Comparison of ENCODE assay signal across 12 mouse cellular contexts in the genomic region with DNA sequence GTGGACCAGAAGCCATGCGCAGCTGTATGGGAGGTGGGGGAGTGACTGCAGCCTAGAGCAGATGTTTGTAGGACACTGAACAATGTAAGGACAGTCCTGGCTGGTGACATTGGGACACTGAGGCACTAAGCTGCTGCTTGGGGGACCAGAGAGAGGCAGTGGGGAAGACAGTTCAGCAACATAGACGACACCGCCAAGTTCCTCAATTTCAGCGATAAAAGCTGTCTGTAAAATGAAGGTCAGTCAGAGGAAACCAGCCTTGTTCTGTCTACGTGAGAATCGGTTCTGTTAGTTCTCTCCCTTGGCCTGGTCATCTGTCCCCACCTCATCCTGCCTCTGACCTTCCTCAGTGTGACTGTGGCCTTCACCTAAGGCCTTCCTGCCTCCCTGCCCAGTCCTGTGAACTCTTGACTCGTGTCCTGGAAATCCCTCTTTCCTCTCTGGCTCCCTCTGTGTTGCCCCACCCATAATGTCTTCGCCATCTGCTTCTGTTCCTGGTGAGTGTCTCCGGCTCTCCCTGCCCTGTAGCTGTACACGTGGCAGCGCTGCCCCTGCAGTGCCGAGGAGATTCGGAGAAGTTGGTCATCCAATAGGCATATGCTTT. TPM values are rescaled to one million over a fixed set of nuclear protein-coding genes. Genes with fewer than 3 reads are reported as not detected.
DNase-seq lines count a peak whose midpoint lies in the region; ATAC-seq and TF ChIP-seq lines count a peak whose summit lies in the region.
"Had no signal": no experiment of that assay in that cellular context is flagged by ENCODE, and none has a peak within 500 bp of the region (broad histone marks: within the 10 kb centered on the region; RNA-seq: fewer than 3 reads in every experiment).

No protein-coding gene starts in this region.

- no peak overlapping the region for H3K9ac ChIP-seq in kidney, embryonic 15.5 days
- H3K9ac ChIP-seq in hindbrain, embryonic 16.5 days (ENCODE audit: low read depth, low read length): no peak overlapping the region
- H3K9ac ChIP-seq: liver, embryonic 14.5 days had no signal

- H3K36me3 ChIP-seq in kidney, adult 2 months (ENCODE audit: control insufficient read depth, insufficient read depth, low read length): no peaks in the 10 kb centered on the region
- H3K36me3 ChIP-seq in kidney, embryonic 15.5 days: 0 out of 2 replicates have a peak, but pooled peaks cover 5% of the 10 kb centered on the region
- no peaks in the 10 kb centered on the region for H3K36me3 ChIP-seq in hindbrain, embryonic 16.5 days (ENCODE audit: control insufficient read depth, insufficient read depth, low read length)

- no peak overlapping the region for H3K4me2 ChIP-seq in kidney, embryonic 15.5 days
- H3K4me2 ChIP-seq in hindbrain, embryonic 16.5 days (ENCODE audit: low read length): no peak overlapping the region

- no peak for TF ChIP-seq POLR2A in kidney, adult 2 months (IDR thresholded peaks at IDR 0.05; ENCODE audit: low read depth, low read length)

- ATAC-seq in kidney, embryonic 15.5 days (replicated peaks; ENCODE audit: low FRiP score): no peak
- no peak for ATAC-seq in hindbrain, embryonic 16.5 days

- 58% methylated on average over 13 of the region's 13 CpGs for WGBS in kidney, adult 2 months
- WGBS in kidney, embryonic 15.5 days: 67% methylated on average over 13 of the region's 13 CpGs
- 74% methylated on average over 13 of the region's 13 CpGs for WGBS in hindbrain, embryonic 16.5 days

- intact Hi-C loops in left cerebral cortex, postnatal 36 days (cut with DNase I): no loop called here

- no peak for TF ChIP-seq CTCF in kidney, adult 2 months (conservative IDR thresholded peaks at IDR 0.05; ENCODE audit: insufficient read depth, insufficient read length, low read depth, low read length)

- H3K4me1 ChIP-seq in kidney, adult 2 months (ENCODE audit: control insufficient read depth, insufficient read depth, low read length): no peaks in the 10 kb centered on the region
- H3K4me1 ChIP-seq in kidney, embryonic 15.5 days: peaks cover 18% of the 10 kb centered on the region
- H3K4me1 ChIP-seq in hindbrain, embryonic 16.5 days (ENCODE audit: control insufficient read depth, insufficient read depth, low read depth, low read length): no peaks in the 10 kb centered on the region

- peak overlapping the region; percentile 24; the same call in 1 of the 2 replicates for H3K27ac ChIP-seq in kidney, adult 2 months (ENCODE audit: insufficient read depth, low read depth, low read length)
- no peak overlapping the region for H3K27ac ChIP-seq in kidney, embryonic 15.5 days
- H3K27ac ChIP-seq in hindbrain, embryonic 16.5 days (ENCODE audit: low read depth, low read length): no peak overlapping the region
- H3K27ac ChIP-seq: layer of hippocampus, adult 2 months; liver, embryonic 14.5 days had no signal

- H3K9me3 ChIP-seq in kidney, embryonic 15.5 days (replicated peaks): no peaks in the 10 kb centered on the region
- no peaks in the 10 kb centered on the region for H3K9me3 ChIP-seq in hindbrain, embryonic 16.5 days (ENCODE audit: control insufficient read depth, low read length)

- DNase-seq in kidney, adult 2 months: peak; percentile 77
- DNase-seq in adrenal gland, postnatal 36 days: peak; percentile 50 to 60
- peak; percentile 86 to 93 for DNase-seq in heart, adult 9 months (ENCODE audit: low spot score in 2 of 2)
- peak; percentile 54 to 77 for DNase-seq in kidney, postnatal 36 days
- no peak for DNase-seq in neural tube, embryonic 10.5 days (ENCODE audit: extremely low spot score, low spot score)
- DNase-seq in left cerebral cortex, postnatal 36 days (ENCODE audit: low spot score in 2 of 2): no peak
- DNase-seq: cerebellum, postnatal 36 days; thymus, postnatal 25 days had no signal

- H3K27me3 ChIP-seq in kidney, adult 2 months (replicated peaks; ENCODE audit: control insufficient read depth, insufficient read depth, low read length): no peaks in the 10 kb centered on the region
- no peaks in the 10 kb centered on the region for H3K27me3 ChIP-seq in kidney, embryonic 15.5 days
- H3K27me3 ChIP-seq in hindbrain, embryonic 16.5 days (replicated peaks; ENCODE audit: control insufficient read depth, insufficient read depth, low read length): no peaks in the 10 kb centered on the region

- H3K4me3 ChIP-seq in kidney, adult 2 months (ENCODE audit: insufficient read depth, low read depth, low read length): no peak overlapping the region
- H3K4me3 ChIP-seq in kidney, embryonic 15.5 days (replicated peaks): no peak overlapping the region
- H3K4me3 ChIP-seq in hindbrain, embryonic 16.5 days (ENCODE audit: low read length): no peak overlapping the region
- H3K4me3 ChIP-seq: layer of hippocampus, adult 2 months had no signal

RNA-seq across cellular contexts. Expression of gene C1qtnf6, which starts 11.0 kb away (rescaled TPM):
- 14.3 and 17.0 TPM in 2 replicates for polyA plus RNA-seq in kidney, adult 2 months (2012; rRNA removed)
- polyA plus RNA-seq in kidney, embryonic 15.5 days (2015; fragmentation: Nextera tagmentation; extraction: Ambion mirVana): 27.7 and 30.4 TPM in 2 replicates
- total RNA-seq in adrenal gland, postnatal 36 days (2021): 10 to 100 TPM; 38.1 to 40.7 TPM
- 1 to 10 TPM; 2.0 to 2.5 TPM for total RNA-seq in left cerebral cortex, postnatal 36 days (2021)
- polyA plus RNA-seq in hindbrain, embryonic 16.5 days (2015; fragmentation: Nextera tagmentation; extraction: Ambion mirVana): 9.9 and 11.6 TPM in 2 replicates

RNA-seq across cellular contexts. Expression of gene Sstr3, which starts 24.3 kb away (rescaled TPM):
- 0.17 and 0.29 TPM in 2 replicates for polyA plus RNA-seq in kidney, adult 2 months (2012; rRNA removed)
- polyA plus RNA-seq in kidney, embryonic 15.5 days (2015; fragmentation: Nextera tagmentation; extraction: Ambion mirVana): 0.30 and 0.58 TPM in 2 replicates
- total RNA-seq in adrenal gland, postnatal 36 days (2021): under 1 TPM; 0.30 to 0.70 TPM
- 10 to 100 TPM; 21.3 to 22.4 TPM for total RNA-seq in left cerebral cortex, postnatal 36 days (2021)
- 0.95 and 1.1 TPM in 2 replicates for polyA plus RNA-seq in hindbrain, embryonic 16.5 days (2015; fragmentation: Nextera tagmentation; extraction: Ambion mirVana)

RNA-seq across cellular contexts. Expression of gene Il2rb, which starts 25.1 kb away (rescaled TPM):
- 2.2 and 6.3 TPM in 2 replicates for polyA plus RNA-seq in kidney, adult 2 months (2012; rRNA removed)
- 0.44 and 0.60 TPM in 2 replicates for polyA plus RNA-seq in kidney, embryonic 15.5 days (2015; fragmentation: Nextera tagmentation; extraction: Ambion mirVana)
- total RNA-seq in adrenal gland, postnatal 36 days (2021): 1 to 10 TPM in 1 of 2 experiments, under 1 TPM in 1; 0.76 to 1.4 TPM
- total RNA-seq in left cerebral cortex, postnatal 36 days (2021): under 1 TPM; 0.16 to 0.20 TPM
- 0.26 and 0.37 TPM in 2 replicates for polyA plus RNA-seq in hindbrain, embryonic 16.5 days (2015; fragmentation: Nextera tagmentation; extraction: Ambion mirVana)

RNA-seq across cellular contexts. Expression of gene Tmprss6, which starts 51.8 kb away (rescaled TPM):
- polyA plus RNA-seq in kidney, adult 2 months (2012; rRNA removed): 2.7 and 5.7 TPM in 2 replicates
- polyA plus RNA-seq in kidney, embryonic 15.5 days (2015; fragmentation: Nextera tagmentation; extraction: Ambion mirVana): 0.31 and 1.0 TPM in 2 replicates
- total RNA-seq in adrenal gland, postnatal 36 days (2021): 1 to 10 TPM; 1.2 to 2.3 TPM
- total RNA-seq in left cerebral cortex, postnatal 36 days (2021): 1 to 10 TPM in 1 of 2 experiments, under 1 TPM in 1; 0.10 to 1.0 TPM
- polyA plus RNA-seq in hindbrain, embryonic 16.5 days (2015; fragmentation: Nextera tagmentation; extraction: Ambion mirVana): 0.29 and 0.51 TPM in 2 replicates

RNA-seq across cellular contexts. Expression of gene Rac2, which starts 52.4 kb away (rescaled TPM):
- polyA plus RNA-seq in kidney, adult 2 months (2012; rRNA removed): 32.3 and 117 TPM in 2 replicates
- polyA plus RNA-seq in kidney, embryonic 15.5 days (2015; fragmentation: Nextera tagmentation; extraction: Ambion mirVana): 8.1 and 11.1 TPM in 2 replicates
- total RNA-seq in adrenal gland, postnatal 36 days (2021): 1 to 10 TPM; 3.3 to 3.7 TPM
- 1 to 10 TPM; 2.7 to 4.3 TPM for total RNA-seq in left cerebral cortex, postnatal 36 days (2021)
- 4.0 and 5.7 TPM in 2 replicates for polyA plus RNA-seq in hindbrain, embryonic 16.5 days (2015; fragmentation: Nextera tagmentation; extraction: Ambion mirVana)

Comparison
In these comparisons a context has a peak if more than half of its experiments do, and no peak if none do; other contexts are left out.
1. DNase-seq: peak in kidney, adult 2 months (single experiment), adrenal gland, postnatal 36 days (2 of 2), heart, adult 9 months (2 of 2) and kidney, postnatal 36 days (2 of 2); none in neural tube, embryonic 10.5 days (single experiment) and left cerebral cortex, postnatal 36 days (0 of 2).